Mouse (Mus musculus) hindbrain, embryonic 15.5 days (tissue): ENCODE measurements around the gene 1700080E11Rik. TPM values are rescaled to one million over a fixed set of nuclear protein-coding genes. Genes with fewer than 3 reads are reported as not detected.
"Not testable (repeated sequence)": the region's sequence is repeated elsewhere in the genome, so short reads cannot be mapped to it uniquely, and the experiment has no call there.

Source experiments
- ATAC-seq: fragments of 200-750 bp; cut with Nextera tagmentation; 2 replicates; pipeline ENCODE4 v1.8.0; 2017; ENCODE audit warnings: low read depth, moderate number of reproducible peaks, moderate TSS enrichment; ENCODE audit not compliant: low FRiP score
- H3K27ac ChIP-seq: fragments of 300-500 bp; sonication (generic); replicated peaks from 2 replicates; pipeline ENCODE4 v1.5.1; 2015; ENCODE audit warnings: mild to moderate bottlenecking, inconsistent platforms
- H3K27me3 ChIP-seq: fragments of 300-500 bp; sonication (generic); 2 replicates; pipeline ENCODE4 v1.6.1; 2015; ENCODE audit warnings: control low read depth, inconsistent platforms
- H3K36me3 ChIP-seq: fragments of 300-500 bp; sonication (generic); 2 replicates; pipeline ENCODE4 v1.6.1; 2015; ENCODE audit warnings: control low read depth, inconsistent platforms
- H3K4me1 ChIP-seq: fragments of 300-500 bp; sonication (generic); replicated peaks from 2 replicates; pipeline ENCODE4 v1.6.1; 2015; ENCODE audit warnings: control low read depth, inconsistent platforms
- H3K4me2 ChIP-seq: fragments of 300-500 bp; sonication (generic); 2 replicates; pipeline ENCODE4 v1.6.1; 2015; ENCODE audit warnings: moderate library complexity, mild to moderate bottlenecking, inconsistent platforms
- H3K4me3 ChIP-seq: fragments of 300-500 bp; sonication (generic); 2 replicates; pipeline ENCODE4 v1.5.1; 2015; ENCODE audit warnings: mild to moderate bottlenecking, inconsistent platforms
- H3K9ac ChIP-seq: fragments of 300-500 bp; sonication (generic); 2 replicates; pipeline ENCODE4 v1.6.1; 2015; ENCODE audit warnings: inconsistent platforms
- H3K9me3 ChIP-seq: fragments of 300-500 bp; sonication (generic); 2 replicates; pipeline ENCODE4 v1.6.1; 2016; ENCODE audit warnings: control low read depth, inconsistent platforms
- WGBS: fragments of 180-500 bp; shearing (Covaris S2); methylation state at CpG from one replicate; pipeline ENCODE4 v1.1.7; 2015; 5-methylcytosine and 5-hydroxymethylcytosine counted together
- polyA plus RNA-seq: library from polyadenylated mRNA; unstranded; fragments of >200 nt; fragmentation: Nextera tagmentation; extraction: Ambion mirVana; gene quantifications from 2 replicates; pipeline ENCODE4 v1.2.1, GENCODE M21; 2015

The 1700080E11Rik gene
- polyA plus RNA-seq: not detected in 2 replicates

DNA sequence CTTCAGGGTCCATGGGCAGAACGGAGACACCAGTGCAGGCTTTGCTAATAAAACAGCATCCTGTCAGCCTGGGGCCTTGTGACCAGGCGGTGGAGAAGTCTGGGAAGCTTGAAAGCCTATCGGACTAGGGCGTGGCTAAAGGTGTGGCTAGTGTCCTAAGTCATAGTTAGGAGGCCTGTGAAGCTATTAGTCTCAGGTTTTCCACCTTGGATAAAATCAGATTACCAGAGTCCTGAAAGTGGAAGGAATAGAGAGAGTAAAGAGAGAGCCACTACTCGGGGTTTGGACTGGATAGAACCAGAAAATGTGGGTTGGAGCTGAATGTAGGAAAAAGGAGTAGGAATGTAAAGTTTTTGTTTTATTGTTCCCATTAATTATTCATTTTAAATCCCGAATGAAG is at the start of gene 1700080E11Rik:
Gene 1700080E11Rik (minus strand): TSS at position 101 of the 400 bp plus-strand sequence.
- Histone ChIP-seq H3K4me3 (no peak within 1 kb of the TSS), H3K36me3 (no peaks in the 10 kb centered on the region), H3K9ac (no peak within 1 kb of the TSS), H3K9me3 (no peaks in the 10 kb centered on the region), H3K4me2 (no peak within 1 kb of the TSS), H3K27me3 (no peaks in the 10 kb centered on the region), H3K4me1 (no peaks in the 10 kb centered on the region), H3K27ac (no peak within 1 kb of the TSS)
- ATAC-seq: no peak
- WGBS: 79% methylated on average over 6 of the region's 6 CpGs

DNA sequence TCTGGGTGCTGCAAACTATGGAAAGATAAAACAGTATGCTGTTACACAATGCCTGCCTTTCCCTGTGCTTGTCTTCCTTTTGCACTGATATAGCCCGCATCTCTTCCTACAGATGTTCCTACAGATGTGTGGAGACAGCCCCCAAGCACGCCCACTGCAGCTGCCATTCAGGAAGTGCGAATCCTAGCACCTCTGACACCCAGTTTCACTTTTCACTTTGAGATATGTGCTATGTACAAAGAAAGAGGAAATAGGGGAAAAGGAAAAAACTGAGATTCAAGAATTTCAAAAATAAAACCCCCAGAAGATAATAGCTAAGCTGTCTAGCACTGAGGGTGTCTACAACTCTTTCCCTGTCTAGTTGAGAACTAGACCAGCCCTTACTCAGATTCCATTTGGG is 41.8 kb upstream of the 1700080E11Rik start:
- Histone ChIP-seq H3K9ac (no peak overlapping the region), H3K9me3 (no peaks in the 10 kb centered on the region), H3K4me1 (no peaks in the 10 kb centered on the region), H3K27ac (no peak overlapping the region), H3K27me3 (no peaks in the 10 kb centered on the region), H3K4me3 (no peak overlapping the region), H3K4me2 (no peak overlapping the region), H3K36me3 (no peaks in the 10 kb centered on the region)
- WGBS: 93% methylated on average over 3 of the region's 3 CpGs
- no peak for ATAC-seq

DNA sequence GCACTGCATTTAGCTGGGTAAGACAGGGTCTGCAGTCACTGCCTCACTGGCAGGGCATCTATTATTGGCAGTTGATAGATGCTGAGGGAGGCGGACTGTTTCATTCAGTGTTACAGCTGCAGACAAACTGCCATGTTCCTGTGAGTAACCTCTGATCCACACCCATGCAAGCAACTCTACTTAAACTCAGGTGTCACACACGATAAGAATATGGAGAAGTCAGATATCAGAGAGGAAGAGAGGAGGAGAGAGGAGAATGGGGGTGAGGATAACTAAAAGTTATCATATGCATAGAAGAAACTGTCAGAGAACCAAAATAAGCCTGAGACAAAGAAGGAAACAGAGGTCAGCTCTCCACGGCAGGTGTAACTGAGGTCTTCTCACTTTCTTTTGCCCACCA is 37.5 kb upstream of the 1700080E11Rik start:
- no peaks in the 10 kb centered on the region for H3K27me3 ChIP-seq
- no peak overlapping the region for H3K4me3 ChIP-seq
- ATAC-seq: no peak
- no peaks in the 10 kb centered on the region for H3K36me3 ChIP-seq
- H3K4me2 ChIP-seq: no peak overlapping the region
- no peak overlapping the region for H3K9ac ChIP-seq
- 90% methylated on average over 3 of the region's 3 CpGs for WGBS
- no peaks in the 10 kb centered on the region for H3K4me1 ChIP-seq
- no peaks in the 10 kb centered on the region for H3K9me3 ChIP-seq
- no peak overlapping the region for H3K27ac ChIP-seq

- H3K4me3 ChIP-seq: no peak overlapping the region
- H3K4me2 ChIP-seq: no peak overlapping the region
- WGBS: 79% methylated on average over 6 of the region's 6 CpGs
- H3K27ac ChIP-seq: no peak overlapping the region
- H3K9me3 ChIP-seq: no peaks in the 10 kb centered on the region
- no peak for ATAC-seq
- H3K36me3 ChIP-seq: no peaks in the 10 kb centered on the region
- no peaks in the 10 kb centered on the region for H3K4me1 ChIP-seq
- H3K9ac ChIP-seq: no peak overlapping the region
- no peaks in the 10 kb centered on the region for H3K27me3 ChIP-seq
Measured at GRCm38 (mm10) chr9:105139204-105139603, 5.7 kb downstream of the 1700080E11Rik start.

DNA sequence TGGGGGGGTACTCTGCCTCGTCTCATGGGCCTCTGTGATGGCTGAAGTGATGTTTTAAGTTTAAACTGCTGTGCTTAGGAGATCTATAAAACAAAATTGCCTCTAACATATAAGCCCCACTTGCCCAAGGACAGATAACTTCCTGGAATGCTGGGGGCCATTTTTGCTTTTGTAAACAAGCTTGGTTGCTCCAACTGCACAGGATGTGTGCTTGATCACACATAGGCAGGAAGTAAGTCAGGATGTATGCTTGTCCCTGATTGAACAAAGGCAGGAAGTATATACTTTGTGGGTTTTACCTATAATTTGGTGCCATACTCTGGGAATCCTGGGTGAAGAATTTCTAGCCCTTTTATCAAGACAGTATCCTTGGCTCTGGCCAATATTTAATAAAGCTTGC is 8.5 kb downstream of the 1700080E11Rik start:
- no peak for ATAC-seq
- 44% methylated on average over 1 of the region's 1 CpGs for WGBS

GRCm38 (mm10) chr9:105134536-105134935 is 10.4 kb downstream of the 1700080E11Rik start:
- Histone ChIP-seq H3K9ac (no peak overlapping the region), H3K4me1 (peaks cover 17% of the 10 kb centered on the region), H3K27ac (no peak overlapping the region), H3K27me3 (no peaks in the 10 kb centered on the region), H3K4me2 (no peak overlapping the region), H3K36me3 (no peaks in the 10 kb centered on the region), H3K4me3 (no peak overlapping the region), H3K9me3 (no peaks in the 10 kb centered on the region)
- WGBS: 93% methylated on average over 5 of the region's 5 CpGs
- ATAC-seq: no peak

More for the DNA sequence above, 8.5 kb downstream of the 1700080E11Rik start:
- H3K4me1 ChIP-seq: peaks cover 4% of the 10 kb centered on the region
- H3K4me3 ChIP-seq: no peak overlapping the region
- H3K9ac ChIP-seq: no peak overlapping the region
- H3K9me3 ChIP-seq: no peaks in the 10 kb centered on the region
- H3K27me3 ChIP-seq: no peaks in the 10 kb centered on the region
- no peak overlapping the region for H3K4me2 ChIP-seq
- H3K27ac ChIP-seq: no peak overlapping the region
- no peaks in the 10 kb centered on the region for H3K36me3 ChIP-seq

DNA sequence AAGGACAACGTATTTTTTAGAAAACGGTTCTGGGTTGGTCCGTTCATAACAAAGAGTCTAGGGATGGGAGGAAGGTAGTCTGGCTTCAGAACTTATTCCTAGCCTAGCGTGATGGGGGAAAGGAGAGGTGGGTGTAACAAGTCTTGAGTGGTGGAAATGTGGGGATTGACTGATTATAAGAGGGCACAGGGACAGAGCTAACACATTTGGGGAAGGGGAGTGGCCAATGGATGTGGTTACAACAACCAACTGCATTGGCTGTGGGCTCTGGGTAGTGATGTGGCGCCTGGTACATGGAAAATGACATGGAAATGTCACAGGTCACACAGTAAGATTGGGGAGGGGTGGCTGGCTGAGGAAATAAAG is 12.9 kb downstream of the 1700080E11Rik start:
- WGBS: 22% methylated on average over 5 of the region's 5 CpGs
- H3K4me1 ChIP-seq: peaks cover 17% of the 10 kb centered on the region
- H3K36me3 ChIP-seq: no peaks in the 10 kb centered on the region
- peak overlapping the region; percentile 72 for H3K4me3 ChIP-seq
- peak overlapping the region; percentile 85 for H3K4me2 ChIP-seq
- peak; percentile 67 for ATAC-seq
- no peaks in the 10 kb centered on the region for H3K27me3 ChIP-seq
- H3K27ac ChIP-seq: peak overlapping the region; percentile 93
- H3K9ac ChIP-seq: peak overlapping the region; percentile 73; the same call in 1 of the 2 replicates
- H3K9me3 ChIP-seq: no peaks in the 10 kb centered on the region

DNA sequence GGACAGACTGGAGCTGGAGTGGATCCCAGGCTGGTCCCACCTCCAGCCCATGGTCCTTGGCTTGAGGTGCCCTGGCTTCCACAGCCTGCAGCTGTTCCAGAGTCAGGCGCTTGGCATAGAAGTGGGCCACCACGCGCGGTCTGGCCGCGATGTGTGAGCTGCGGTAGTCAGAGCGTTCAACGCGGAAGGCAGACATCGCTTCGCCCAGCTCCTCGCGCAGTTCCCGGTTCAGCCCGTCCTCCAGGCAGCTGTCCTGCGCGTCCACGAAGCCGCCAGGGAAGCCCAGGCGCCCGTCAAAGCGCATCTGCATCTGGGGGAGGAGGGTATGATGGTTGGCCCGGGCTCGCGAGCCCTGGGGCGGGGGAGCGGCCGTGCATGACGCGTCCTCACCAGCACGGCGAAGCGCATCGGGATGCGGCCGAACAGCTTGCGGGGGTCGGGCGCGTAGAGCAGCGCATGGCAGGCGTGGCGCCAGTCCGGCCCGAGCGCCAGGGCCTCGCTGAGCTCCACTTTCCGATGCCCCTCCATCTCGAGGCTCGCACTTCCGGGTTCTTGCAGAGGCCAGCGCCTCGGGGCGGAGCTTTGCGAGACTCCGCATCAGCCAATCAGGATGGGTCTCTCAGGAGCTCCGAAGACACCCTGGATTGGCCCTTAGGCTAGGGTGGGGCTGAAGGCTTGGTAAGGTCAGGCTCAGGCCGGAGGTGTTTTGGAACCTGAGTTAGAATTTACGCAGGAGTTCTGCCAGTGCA is 13.5 kb downstream of the 1700080E11Rik start, which contains the start of gene Nudt16:
Gene Nudt16 (minus strand): TSS at position 572 of the 749 bp plus-strand sequence.
- no peaks in the 10 kb centered on the region for H3K9me3 ChIP-seq
- WGBS: under 1% methylated on average over 60 of the region's 60 CpGs
- peak within 1 kb of the TSS; percentile 72 for H3K4me3 ChIP-seq
- H3K4me1 ChIP-seq: peaks cover 17% of the 10 kb centered on the region
- peak within 1 kb of the TSS; percentile 85 for H3K4me2 ChIP-seq
- H3K27me3 ChIP-seq: no peaks in the 10 kb centered on the region
- no peaks in the 10 kb centered on the region for H3K36me3 ChIP-seq
- peak; percentile 98 for ATAC-seq
- peak within 1 kb of the TSS; percentile 93 for H3K27ac ChIP-seq
- H3K9ac ChIP-seq: peak within 1 kb of the TSS; percentile 73

DNA sequence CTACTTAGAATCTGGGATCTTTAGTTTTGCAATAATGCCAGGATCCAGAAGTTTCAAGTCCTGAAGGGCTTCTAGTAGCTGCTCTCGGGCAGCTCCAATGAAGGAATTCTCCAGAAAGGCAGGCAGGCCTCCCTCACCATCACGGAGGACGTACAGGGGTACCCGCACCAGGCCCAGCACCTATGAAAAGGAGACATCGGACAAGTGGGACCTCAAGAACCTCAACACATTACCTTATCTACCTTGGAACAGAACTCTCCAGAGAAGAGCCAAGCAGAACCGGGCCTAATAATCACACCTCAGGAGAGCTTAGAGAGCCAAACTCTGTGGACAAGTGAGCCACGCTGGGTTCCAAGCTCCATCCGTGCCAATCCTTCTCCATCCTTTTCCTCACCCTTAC is 14.6 kb downstream of the 1700080E11Rik start:
- H3K9me3 ChIP-seq: no peaks in the 10 kb centered on the region
- WGBS: 97% methylated on average over 8 of the region's 8 CpGs
- H3K36me3 ChIP-seq: no peaks in the 10 kb centered on the region
- H3K27ac ChIP-seq: no peak overlapping the region
- no peak overlapping the region for H3K4me3 ChIP-seq
- 0 out of 2 replicates have a peak overlapping the region, but pooled peaks have one; percentile 85 for H3K4me2 ChIP-seq
- no peak overlapping the region for H3K9ac ChIP-seq
- no peak for ATAC-seq
- H3K4me1 ChIP-seq: peaks cover 17% of the 10 kb centered on the region
- no peaks in the 10 kb centered on the region for H3K27me3 ChIP-seq

GRCm38 (mm10) chr9:105125206-105125605 is 19.7 kb downstream of the 1700080E11Rik start:
- H3K9ac ChIP-seq, H3K27ac ChIP-seq, H3K4me1 ChIP-seq, H3K9me3 ChIP-seq, H3K4me2 ChIP-seq, ATAC-seq, H3K4me3 ChIP-seq, H3K36me3 ChIP-seq, H3K27me3 ChIP-seq: not testable (repeated sequence)
- 86% methylated on average over 3 of the region's 3 CpGs for WGBS

GRCm38 (mm10) chr9:105103893-105104292 is 41.0 kb downstream of the 1700080E11Rik start:
- Histone ChIP-seq H3K27ac (no peak overlapping the region), H3K4me2 (no peak overlapping the region), H3K27me3 (no peaks in the 10 kb centered on the region), H3K36me3 (no peaks in the 10 kb centered on the region), H3K4me1 (no peaks in the 10 kb centered on the region), H3K9ac (no peak overlapping the region), H3K9me3 (0 out of 2 replicates have a peak, but pooled peaks cover 5% of the 10 kb centered on the region), H3K4me3 (no peak overlapping the region)
- ATAC-seq: no peak
- WGBS: 73% methylated on average over 5 of the region's 5 CpGs

GRCm38 (mm10) chr9:105101911-105102310 is 43.0 kb downstream of the 1700080E11Rik start:
- Histone ChIP-seq H3K27ac (no peak overlapping the region), H3K4me3 (no peak overlapping the region), H3K9me3 (no peaks in the 10 kb centered on the region), H3K27me3 (no peaks in the 10 kb centered on the region), H3K4me1 (no peaks in the 10 kb centered on the region), H3K9ac (no peak overlapping the region), H3K4me2 (no peak overlapping the region), H3K36me3 (no peaks in the 10 kb centered on the region)
- no peak for ATAC-seq
- WGBS: 50% methylated on average over 1 of the region's 1 CpGs
